Mouse (Mus musculus): ENCODE results near the gene Ythdc1. TPM values are rescaled to one million over a fixed set of nuclear protein-coding genes. Genes with fewer than 3 reads are reported as not detected.

Ythdc1 gene
- total RNA-seq, 4 experiments from 2014 or later, result 19.8 to 25.3 (median 21.8) TPM

Other genes with a start within 250 kb of the Ythdc1 start
- not detected for gene Tmprss11f, start 171.8 kb upstream of the Ythdc1 start, total RNA-seq (2022)
- not detected for gene Tmprss11b, start 127.9 kb upstream of the Ythdc1 start, total RNA-seq (2022)
- gene Tmprss11e, start 58.4 kb upstream of the Ythdc1 start, total RNA-seq (2022), result not detected
- under 1 TPM in 1 of 4 experiments, not detected in 3; 0.08 TPM for gene Ugt2b34, start 102.7 kb downstream of the Ythdc1 start, total RNA-seq (2022)
- under 1 TPM in 1 of 4 experiments, not detected in 3; 0.32 TPM for gene Ugt2b1, start 122.3 kb downstream of the Ythdc1 start, total RNA-seq (2022)
- gene Ugt2b35, start 196.6 kb downstream of the Ythdc1 start, total RNA-seq (2022), result not detected

All from gastrocnemius, adult 8-10 months (tissue).